Mouse (Mus musculus): ENCODE measurements around the gene Olfr789. TPM values are rescaled to one million over a fixed set of nuclear protein-coding genes. Genes with fewer than 3 reads are reported as not detected.

The Olfr789 gene
- not detected in 2 replicates for polyA plus RNA-seq (2016; fragmentation: Nextera tagmentation; extraction: Ambion mirVana)

DNA sequence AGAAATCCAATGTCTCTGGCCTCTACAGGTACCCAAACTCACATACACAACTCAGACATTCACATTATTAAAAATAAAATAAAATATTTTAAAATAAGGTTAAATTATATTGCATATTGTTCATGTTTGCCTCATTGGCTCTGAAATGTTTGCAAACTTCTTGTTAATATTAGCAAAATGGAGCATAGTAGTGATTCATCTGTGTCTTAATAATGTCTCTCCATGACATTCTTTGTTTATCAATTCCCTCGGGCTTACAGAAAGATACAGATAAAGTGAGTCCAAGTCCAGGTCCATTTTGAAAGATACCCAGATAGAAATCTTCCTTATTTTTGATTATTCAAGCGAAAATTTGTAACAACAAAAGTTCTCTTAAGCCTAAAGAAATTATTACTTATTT lies at the start of gene Olfr789:
Gene Olfr789 (plus strand): TSS at position 301 of the 400 bp plus-strand sequence.
- 70% methylated on average over 2 of the region's 2 CpGs for WGBS
- Histone ChIP-seq H3K9me3 (no peaks in the 10 kb centered on the region), H3K9ac (replicated peaks) (no peak within 1 kb of the TSS), H3K36me3 (no peaks in the 10 kb centered on the region), H3K27me3 (no peaks in the 10 kb centered on the region), H3K4me1 (no peaks in the 10 kb centered on the region), H3K27ac (replicated peaks) (no peak within 1 kb of the TSS), H3K4me3 (no peak within 1 kb of the TSS), H3K4me2 (replicated peaks) (no peak within 1 kb of the TSS)
- no peak for ATAC-seq (ENCODE audit: low FRiP score, low read depth)

DNA sequence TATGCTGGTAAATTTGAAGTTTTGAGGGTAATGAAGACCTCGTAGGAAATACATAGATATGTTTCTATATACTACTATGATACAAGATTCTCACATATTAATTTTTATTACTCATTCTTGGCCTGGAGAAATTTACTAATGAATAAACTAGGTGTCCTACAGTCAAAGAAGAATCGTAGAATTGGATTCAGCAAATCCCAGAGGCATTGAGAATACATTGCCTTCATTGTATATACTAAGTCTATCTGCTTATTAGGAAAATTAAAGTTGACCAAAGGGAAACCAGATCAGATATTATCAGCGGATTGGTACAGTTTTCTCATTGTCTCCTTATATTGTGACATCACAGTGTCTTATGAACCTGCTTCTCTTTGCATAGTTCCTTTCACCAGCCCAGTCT lies 23.0 kb upstream of the Olfr789 start, which contains the start of gene Olfr787:
Gene Olfr787 (plus strand): TSS at position 301 of the 400 bp plus-strand sequence.
- H3K4me3 ChIP-seq: no peak within 1 kb of the TSS
- no peak for ATAC-seq (ENCODE audit: low FRiP score, low read depth)

DNA sequence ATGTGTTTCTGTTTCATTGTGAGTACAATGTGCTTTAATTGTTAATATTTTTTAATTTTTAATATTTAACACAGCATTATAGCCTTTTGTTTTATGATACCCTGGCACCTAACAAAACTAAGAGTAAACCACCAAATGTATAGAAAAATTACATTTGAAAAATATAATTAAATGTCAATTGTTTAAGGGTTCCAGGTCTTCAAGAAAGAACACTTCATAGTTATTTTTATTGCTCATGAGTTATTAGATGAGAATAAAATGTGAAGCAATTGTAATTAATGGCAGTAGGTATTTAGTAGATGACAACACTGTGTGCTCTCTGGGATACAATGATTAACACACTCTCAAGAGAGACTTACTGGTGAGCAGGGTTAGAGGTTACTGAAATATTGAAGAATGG lies 13.9 kb upstream of the Olfr789 start, which contains the start of gene Olfr788:
Gene Olfr788 (plus strand): TSS at position 301 of the 400 bp plus-strand sequence.
- no peak for ATAC-seq (ENCODE audit: low FRiP score, low read depth)
- H3K4me1 ChIP-seq: no peaks in the 10 kb centered on the region
- no peak within 1 kb of the TSS for H3K9ac ChIP-seq (replicated peaks)
- no peaks in the 10 kb centered on the region for H3K9me3 ChIP-seq
- H3K27ac ChIP-seq (replicated peaks): no peak within 1 kb of the TSS
- no peaks in the 10 kb centered on the region for H3K27me3 ChIP-seq
- no peak within 1 kb of the TSS for H3K4me3 ChIP-seq
- H3K4me2 ChIP-seq (replicated peaks): no peak within 1 kb of the TSS
- H3K36me3 ChIP-seq: no peaks in the 10 kb centered on the region

More for the DNA sequence above, 23.0 kb upstream of the Olfr789 start, which contains the start of gene Olfr787:
- H3K4me1 ChIP-seq: no peaks in the 10 kb centered on the region
- H3K4me2 ChIP-seq (replicated peaks): no peak within 1 kb of the TSS
- no peak within 1 kb of the TSS for H3K9ac ChIP-seq (replicated peaks)
- H3K27me3 ChIP-seq: no peaks in the 10 kb centered on the region
- no peaks in the 10 kb centered on the region for H3K9me3 ChIP-seq
- WGBS: 89% methylated on average over 3 of the region's 3 CpGs
- no peaks in the 10 kb centered on the region for H3K36me3 ChIP-seq
- no peak within 1 kb of the TSS for H3K27ac ChIP-seq (replicated peaks)

DNA sequence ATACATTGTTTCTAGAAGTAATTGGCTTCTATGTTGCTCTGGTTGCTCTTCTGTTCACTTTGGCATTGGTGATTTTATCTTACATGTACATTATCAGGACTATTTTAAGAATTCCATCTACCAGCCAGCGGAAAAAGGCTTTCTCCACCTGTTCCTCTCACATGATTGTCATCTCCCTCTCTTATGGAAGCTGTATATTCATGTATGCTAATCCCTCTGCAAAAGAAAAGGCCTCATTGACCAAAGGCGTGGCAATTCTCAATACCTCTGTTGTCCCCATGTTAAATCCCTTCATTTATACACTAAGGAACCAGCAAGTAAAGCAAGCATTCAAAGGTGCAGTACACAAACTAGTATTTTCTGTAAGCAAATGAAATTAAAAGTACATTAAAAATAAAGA lies 11.3 kb upstream of the Olfr789 start:
- Histone ChIP-seq H3K4me2 (replicated peaks) (no peak overlapping the region), H3K9me3 (no peaks in the 10 kb centered on the region), H3K4me3 (no peak overlapping the region), H3K9ac (replicated peaks) (no peak overlapping the region), H3K36me3 (no peaks in the 10 kb centered on the region), H3K27me3 (no peaks in the 10 kb centered on the region), H3K27ac (replicated peaks) (no peak overlapping the region), H3K4me1 (no peaks in the 10 kb centered on the region)
- WGBS: 36% methylated on average over 2 of the region's 2 CpGs
- peak; percentile 84 for ATAC-seq (ENCODE audit: low FRiP score, low read depth)

DNA sequence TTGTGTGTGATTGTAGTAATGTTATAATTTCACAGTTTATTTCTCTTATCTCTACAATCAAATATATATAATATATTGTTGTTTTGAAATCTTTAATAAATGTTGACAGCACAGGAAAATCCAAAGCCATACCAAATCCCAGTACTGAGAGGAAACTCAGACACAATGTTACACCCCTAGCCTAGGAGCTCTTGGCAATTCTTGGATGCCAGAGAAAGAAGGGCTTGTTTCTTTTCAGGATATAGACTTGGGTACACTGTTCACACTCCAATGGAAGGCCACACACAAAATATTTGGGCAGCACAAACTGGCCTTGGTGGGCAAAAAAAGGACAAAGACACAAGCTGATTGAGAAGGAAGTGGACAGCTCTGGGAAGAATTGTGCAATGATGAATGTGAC lies 10.8 kb upstream of the Olfr789 start:
- Histone ChIP-seq H3K4me2 (replicated peaks) (no peak overlapping the region), H3K27ac (replicated peaks) (no peak overlapping the region), H3K36me3 (no peaks in the 10 kb centered on the region), H3K4me3 (no peak overlapping the region), H3K4me1 (no peaks in the 10 kb centered on the region), H3K27me3 (no peaks in the 10 kb centered on the region), H3K9ac (replicated peaks) (no peak overlapping the region), H3K9me3 (no peaks in the 10 kb centered on the region)
- peak; percentile 73 for ATAC-seq (ENCODE audit: low FRiP score, low read depth)

DNA sequence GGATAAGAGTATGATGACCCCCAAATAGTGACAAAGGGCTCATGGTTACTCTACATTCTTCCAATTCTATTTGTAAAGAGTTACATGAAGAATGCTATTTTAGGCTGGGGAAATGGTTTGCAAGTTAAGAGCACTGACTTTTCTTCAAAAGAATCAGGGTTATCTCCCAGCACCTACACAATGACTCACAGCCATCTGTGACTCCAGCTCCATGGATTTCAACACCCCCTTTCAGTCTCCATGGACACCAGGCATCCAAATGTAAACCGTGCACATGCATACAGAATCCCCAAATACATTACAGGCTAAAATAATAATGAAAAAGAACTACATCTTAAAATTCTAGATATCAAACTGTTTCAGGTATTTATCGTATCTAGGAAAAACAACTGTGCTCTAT lies 5.5 kb downstream of the Olfr789 start:
- Histone ChIP-seq H3K27me3 (no peaks in the 10 kb centered on the region), H3K4me1 (no peaks in the 10 kb centered on the region), H3K9ac (replicated peaks) (no peak overlapping the region), H3K36me3 (no peaks in the 10 kb centered on the region), H3K4me2 (replicated peaks) (no peak overlapping the region), H3K27ac (replicated peaks) (no peak overlapping the region), H3K9me3 (no peaks in the 10 kb centered on the region), H3K4me3 (no peak overlapping the region)
- no peak for ATAC-seq (ENCODE audit: low FRiP score, low read depth)
- WGBS: 76% methylated on average over 2 of the region's 2 CpGs

DNA sequence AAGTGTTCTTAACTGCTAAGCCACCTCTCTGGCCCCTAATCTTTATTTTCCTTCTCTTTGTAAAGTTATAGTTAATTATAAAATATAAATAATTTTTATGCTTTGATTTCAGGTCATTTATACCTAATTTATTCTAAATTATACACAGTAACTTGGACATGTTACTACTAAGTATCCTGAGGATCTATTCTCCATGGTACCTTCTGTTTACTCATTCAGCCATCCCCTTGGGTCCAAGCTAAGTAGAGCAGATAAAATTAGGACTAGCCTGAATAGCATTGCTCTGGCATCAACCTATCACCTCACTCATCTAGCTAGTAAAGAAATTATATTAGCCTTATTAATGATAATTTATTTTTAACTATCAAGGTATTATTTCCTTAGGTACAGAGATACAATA lies 13.6 kb downstream of the Olfr789 start, which contains the start of gene Olfr790:
Gene Olfr790 (plus strand): TSS at position 301 of the 400 bp plus-strand sequence.
- Histone ChIP-seq H3K27me3 (no peaks in the 10 kb centered on the region), H3K9me3 (no peaks in the 10 kb centered on the region), H3K9ac (replicated peaks) (no peak within 1 kb of the TSS), H3K4me2 (replicated peaks) (no peak within 1 kb of the TSS), H3K27ac (replicated peaks) (no peak within 1 kb of the TSS), H3K4me3 (no peak within 1 kb of the TSS), H3K4me1 (no peaks in the 10 kb centered on the region), H3K36me3 (no peaks in the 10 kb centered on the region)
- ATAC-seq (ENCODE audit: low FRiP score, low read depth): no peak

DNA sequence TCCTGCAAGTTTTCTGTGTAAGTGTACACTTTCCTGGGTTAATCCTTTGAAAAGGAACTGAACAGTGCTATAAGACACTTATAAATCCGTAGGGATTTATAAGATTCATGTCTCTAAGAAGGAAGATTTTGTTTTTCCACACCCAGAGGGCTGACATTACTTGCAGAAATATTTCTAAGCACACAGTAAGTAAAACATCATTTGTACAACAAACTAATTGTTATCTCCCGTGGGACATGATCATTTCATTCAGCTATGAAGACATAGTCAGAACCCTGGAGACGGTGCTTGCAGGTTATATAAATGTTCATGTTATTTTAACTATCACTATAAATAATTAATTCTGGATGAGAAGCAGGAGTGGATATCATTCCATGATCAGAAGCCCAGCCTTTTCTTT lies 36.9 kb downstream of the Olfr789 start, which contains the start of gene Olfr791:
Gene Olfr791 (plus strand): TSS at position 301 of the 400 bp plus-strand sequence.
- Histone ChIP-seq H3K4me3 (no peak within 1 kb of the TSS), H3K27ac (replicated peaks) (no peak within 1 kb of the TSS), H3K4me2 (replicated peaks) (no peak within 1 kb of the TSS), H3K9ac (replicated peaks) (no peak within 1 kb of the TSS), H3K36me3 (no peaks in the 10 kb centered on the region), H3K4me1 (no peaks in the 10 kb centered on the region), H3K9me3 (no peaks in the 10 kb centered on the region), H3K27me3 (no peaks in the 10 kb centered on the region)
- no peak for ATAC-seq (ENCODE audit: low FRiP score, low read depth)
- WGBS: 72% methylated on average over 3 of the region's 3 CpGs

DNA sequence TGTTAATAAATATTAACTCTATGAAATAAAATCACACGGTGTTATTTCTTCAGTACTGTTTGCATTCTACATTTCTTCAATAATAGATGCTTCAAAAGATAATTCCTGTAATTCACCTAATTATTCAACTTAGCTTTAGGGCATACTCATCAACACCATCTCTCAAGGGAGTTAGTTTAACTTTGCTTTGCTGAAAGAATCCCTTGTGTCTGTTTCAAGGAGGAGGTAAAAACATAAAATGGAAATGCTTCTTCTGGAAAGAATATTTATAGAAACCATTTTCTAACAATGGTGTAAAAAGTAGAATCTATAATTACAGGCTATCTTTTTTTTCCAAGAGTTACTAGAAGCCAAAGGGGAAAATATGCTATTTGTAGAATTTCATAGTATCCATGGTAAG lies 54.3 kb downstream of the Olfr789 start, which contains the start of gene Olfr792:
Gene Olfr792 (plus strand): TSS at position 301 of the 400 bp plus-strand sequence.
- ATAC-seq (ENCODE audit: low FRiP score, low read depth): no peak
- H3K4me2 ChIP-seq (replicated peaks): no peak within 1 kb of the TSS
- WGBS: 88% methylated on average over 1 of the region's 1 CpGs

More for the DNA sequence above, 54.3 kb downstream of the Olfr789 start, which contains the start of gene Olfr792:
- Histone ChIP-seq H3K9me3 (no peaks in the 10 kb centered on the region), H3K4me1 (no peaks in the 10 kb centered on the region), H3K36me3 (no peaks in the 10 kb centered on the region), H3K27me3 (no peaks in the 10 kb centered on the region), H3K27ac (replicated peaks) (no peak within 1 kb of the TSS), H3K9ac (replicated peaks) (no peak within 1 kb of the TSS), H3K4me3 (no peak within 1 kb of the TSS)

Other genes starting within 250 kb of the Olfr789 start
- gene Olfr774, start 248.5 kb upstream of the Olfr789 start, polyA plus RNA-seq (2016; fragmentation: Nextera tagmentation; extraction: Ambion mirVana): not detected in 2 replicates
- not detected in 2 replicates for gene Olfr775, start 236.3 kb upstream of the Olfr789 start, polyA plus RNA-seq (2016; fragmentation: Nextera tagmentation; extraction: Ambion mirVana)
- gene Olfr776, start 225.6 kb upstream of the Olfr789 start, polyA plus RNA-seq (2016; fragmentation: Nextera tagmentation; extraction: Ambion mirVana): not detected in 2 replicates
- gene Olfr777, start 213.3 kb upstream of the Olfr789 start, polyA plus RNA-seq (2016; fragmentation: Nextera tagmentation; extraction: Ambion mirVana): not detected in 2 replicates
- not detected in 2 replicates for gene Olfr780, start 166.6 kb upstream of the Olfr789 start, polyA plus RNA-seq (2016; fragmentation: Nextera tagmentation; extraction: Ambion mirVana)
- gene Olfr781, start 155.9 kb upstream of the Olfr789 start, polyA plus RNA-seq (2016; fragmentation: Nextera tagmentation; extraction: Ambion mirVana): not detected in 2 replicates
- not detected in 2 replicates for gene Olfr782, start 135.9 kb upstream of the Olfr789 start, polyA plus RNA-seq (2016; fragmentation: Nextera tagmentation; extraction: Ambion mirVana)
- not detected in 2 replicates for gene Olfr784, start 100.7 kb upstream of the Olfr789 start, polyA plus RNA-seq (2016; fragmentation: Nextera tagmentation; extraction: Ambion mirVana)
- not detected in 2 replicates for gene Olfr785, start 79.3 kb upstream of the Olfr789 start, polyA plus RNA-seq (2016; fragmentation: Nextera tagmentation; extraction: Ambion mirVana)
- gene Olfr786, start 57.4 kb upstream of the Olfr789 start, polyA plus RNA-seq (2016; fragmentation: Nextera tagmentation; extraction: Ambion mirVana): not detected in 2 replicates
- gene Olfr787, start 22.9 kb upstream of the Olfr789 start, polyA plus RNA-seq (2016; fragmentation: Nextera tagmentation; extraction: Ambion mirVana): not detected in 2 replicates
- not detected in 2 replicates for gene Olfr788, start 13.8 kb upstream of the Olfr789 start, polyA plus RNA-seq (2016; fragmentation: Nextera tagmentation; extraction: Ambion mirVana)
- gene Olfr790, start 13.7 kb downstream of the Olfr789 start, polyA plus RNA-seq (2016; fragmentation: Nextera tagmentation; extraction: Ambion mirVana): not detected in 2 replicates
- gene Olfr791, start 37.0 kb downstream of the Olfr789 start, polyA plus RNA-seq (2016; fragmentation: Nextera tagmentation; extraction: Ambion mirVana): not detected in 2 replicates
- gene Olfr792, start 54.4 kb downstream of the Olfr789 start, polyA plus RNA-seq (2016; fragmentation: Nextera tagmentation; extraction: Ambion mirVana): not detected in 2 replicates
- gene Olfr794, start 82.9 kb downstream of the Olfr789 start, polyA plus RNA-seq (2016; fragmentation: Nextera tagmentation; extraction: Ambion mirVana): not detected in 2 replicates
- not detected in 2 replicates for gene Olfr796, start 127.8 kb downstream of the Olfr789 start, polyA plus RNA-seq (2016; fragmentation: Nextera tagmentation; extraction: Ambion mirVana)
- gene Olfr798, start 143.2 kb downstream of the Olfr789 start, polyA plus RNA-seq (2016; fragmentation: Nextera tagmentation; extraction: Ambion mirVana): not detected in 2 replicates
- not detected in 2 replicates for gene Olfr799, start 152.7 kb downstream of the Olfr789 start, polyA plus RNA-seq (2016; fragmentation: Nextera tagmentation; extraction: Ambion mirVana)
- gene Olfr800, start 172.9 kb downstream of the Olfr789 start, polyA plus RNA-seq (2016; fragmentation: Nextera tagmentation; extraction: Ambion mirVana): not detected in 2 replicates
- not detected in 2 replicates for gene Olfr801, start 189.1 kb downstream of the Olfr789 start, polyA plus RNA-seq (2016; fragmentation: Nextera tagmentation; extraction: Ambion mirVana)
- gene Olfr802, start 203.4 kb downstream of the Olfr789 start, polyA plus RNA-seq (2016; fragmentation: Nextera tagmentation; extraction: Ambion mirVana): not detected in 2 replicates
- not detected in 2 replicates for gene Olfr803, start 209.5 kb downstream of the Olfr789 start, polyA plus RNA-seq (2016; fragmentation: Nextera tagmentation; extraction: Ambion mirVana)
- gene Olfr804, start 218.5 kb downstream of the Olfr789 start, polyA plus RNA-seq (2016; fragmentation: Nextera tagmentation; extraction: Ambion mirVana): not detected in 2 replicates
- not detected in 2 replicates for gene Olfr805, start 244.6 kb downstream of the Olfr789 start, polyA plus RNA-seq (2016; fragmentation: Nextera tagmentation; extraction: Ambion mirVana)